Mouse (Mus musculus) brain, embryonic 14.5 days (tissue): ENCODE measurements around the gene Gnaq.

Experiments used
- CTCF ChIP-seq: fragments of 200-500 bp; IDR thresholded peaks from 2 replicates; pipeline ENCODE4 v1.5.1; 2012; ENCODE audit warnings: inconsistent platforms, mild to moderate bottlenecking, moderate library complexity, borderline replicate concordance; ENCODE audit not compliant: insufficient read depth, insufficient read length; ENCODE audit errors: extremely low read depth
- POLR2A ChIP-seq: fragments of 200-500 bp; IDR thresholded peaks from 2 replicates; pipeline ENCODE4 v1.6.1; 2012; ENCODE audit warnings: mild to moderate bottlenecking, inconsistent platforms, borderline replicate concordance; ENCODE audit not compliant: poor library complexity, insufficient read depth, insufficient read length, severe bottlenecking; ENCODE audit errors: extremely low read depth

GRCm38 (mm10) chr19:16149094-16149493 is 16.5 kb downstream of the Gnaq start:
- TF ChIP-seq CTCF (no peak), POLR2A (no peak)
